Mouse (Mus musculus) CH12.LX (cell line): ENCODE measurements around the gene Gpsm1. TPM values are rescaled to one million over a fixed set of nuclear protein-coding genes. Genes with fewer than 3 reads are reported as not detected.

Experiments
- DNase-seq: peaks from one replicate; pipeline ENCODE4 v3.0.0-alpha.2; 2013; ENCODE audit errors: extremely low read depth
- H3K27ac ChIP-seq: 2 replicates; pipeline ENCODE4 v1.5.1; 2012; ENCODE audit warnings: low read depth, mild to moderate bottlenecking, control low read depth, moderate library complexity; ENCODE audit not compliant: insufficient read depth
- H3K27me3 ChIP-seq: replicated peaks from 2 replicates; pipeline ENCODE3; 2012; ENCODE audit warnings: inconsistent platforms
- H3K36me3 ChIP-seq, 2 experiments: replicated peaks in 1 of 2; 2 replicates each; pipeline versions ENCODE3 to v1.6.1; 2012; ENCODE audit warnings: inconsistent platforms in 1 of 2, low read length in 1 of 2, mild to moderate bottlenecking in 1 of 2, mixed read lengths in 1 of 2, moderate library complexity in 1 of 2; ENCODE audit not compliant: control insufficient read depth in 1 of 2, insufficient read depth in 1 of 2
- H3K4me1 ChIP-seq, 2 experiments: 2 replicates each; pipeline ENCODE4 v1.6.1; 2012; ENCODE audit warnings: inconsistent platforms in 1 of 2, moderate library complexity in 1 of 2; ENCODE audit not compliant: insufficient read depth in 2 of 2, control insufficient read depth in 1 of 2
- H3K4me2 ChIP-seq: 2 replicates; pipeline ENCODE4 v1.6.1; 2012; ENCODE audit warnings: low read depth, mild to moderate bottlenecking, control low read depth; ENCODE audit not compliant: poor library complexity, insufficient read depth, severe bottlenecking
- H3K4me3 ChIP-seq, 3 experiments: fragments of 150-350 bp in 1 of 3; sonication (generic) in 1 of 3; replicated peaks in 1 of 3; 2 replicates each; pipeline versions ENCODE3 to v1.5.1; 2011 to 2012; ENCODE audit warnings: low read depth in 2 of 3, low read length in 2 of 3, mild to moderate bottlenecking in 2 of 3, moderate library complexity in 2 of 3, control low read depth in 1 of 3, improper control_type of control experiment in 1 of 3, inconsistent platforms in 1 of 3, mixed read lengths in 1 of 3; ENCODE audit not compliant: poor library complexity in 1 of 3
- H3K79me2 ChIP-seq: replicated peaks from 2 replicates; pipeline ENCODE4 v1.6.1; 2012; ENCODE audit warnings: mild to moderate bottlenecking, moderate library complexity; ENCODE audit not compliant: control insufficient read depth, poor library complexity, insufficient read depth, severe bottlenecking; ENCODE audit errors: extremely low read depth
- H3K9ac ChIP-seq: 2 replicates; pipeline ENCODE4 v1.6.1; 2012; ENCODE audit warnings: low read depth, mild to moderate bottlenecking, control low read depth, moderate library complexity; ENCODE audit not compliant: insufficient read depth
- H3K9me3 ChIP-seq: replicated peaks from 2 replicates; pipeline ENCODE3; 2012; ENCODE audit warnings: low read length, inconsistent platforms, mixed read lengths
- CHD1 ChIP-seq: IDR thresholded peaks from 2 replicates; pipeline ENCODE4 v1.6.1; 2012; ENCODE audit warnings: low read depth, low read length, improper control_type of control experiment, inconsistent platforms
- E2F4 ChIP-seq: IDR thresholded peaks from 2 replicates; pipeline ENCODE4 v1.6.1; 2011; ENCODE audit warnings: low read depth, low read length, improper control_type of control experiment; ENCODE audit not compliant: insufficient replicate concordance
- ELF1 ChIP-seq: IDR thresholded peaks from 2 replicates; pipeline ENCODE4 v1.6.1; 2014; ENCODE audit warnings: low read depth, mild to moderate bottlenecking, inconsistent platforms, low read length, improper control_type of control experiment
- JUN ChIP-seq: IDR thresholded peaks from 2 replicates; pipeline ENCODE4 v1.6.1; 2011; ENCODE audit warnings: low read depth, mild to moderate bottlenecking, low read length, improper control_type of control experiment, moderate library complexity; ENCODE audit not compliant: insufficient read depth
- MAZ ChIP-seq: IDR thresholded peaks from 2 replicates; pipeline ENCODE4 v1.6.1; 2012; ENCODE audit warnings: low read depth, mild to moderate bottlenecking, inconsistent platforms, low read length, improper control_type of control experiment, moderate library complexity
- MXI1 ChIP-seq: IDR thresholded peaks from 2 replicates; pipeline ENCODE4 v1.6.1; 2011; ENCODE audit warnings: mild to moderate bottlenecking, low read depth, low read length, improper control_type of control experiment
- NELFE ChIP-seq: IDR thresholded peaks from 2 replicates; pipeline ENCODE4 v1.6.1; 2011; ENCODE audit warnings: low read depth, low read length, improper control_type of control experiment
- NRF1 ChIP-seq: IDR thresholded peaks from 2 replicates; pipeline ENCODE4 v1.6.1; 2014; ENCODE audit warnings: low read depth, mild to moderate bottlenecking, inconsistent platforms, low read length, improper control_type of control experiment, moderate library complexity
- POLR2A ChIP-seq: IDR thresholded peaks from 2 replicates; pipeline ENCODE4 v1.6.1; 2011; ENCODE audit warnings: low read depth, mild to moderate bottlenecking, improper control_type of control experiment, low read length
- RAD21 ChIP-seq: IDR thresholded peaks from 2 replicates; pipeline ENCODE4 v1.6.1; 2011; ENCODE audit warnings: low read depth, mild to moderate bottlenecking, low read length, improper control_type of control experiment, moderate library complexity
- TCF12 ChIP-seq: IDR thresholded peaks from 2 replicates; pipeline ENCODE4 v1.6.1; 2014; ENCODE audit warnings: low read depth, mild to moderate bottlenecking, inconsistent platforms, low read length, improper control_type of control experiment
- dilution Hi-C: fragments of 300-500 bp; cut with MboI; formaldehyde crosslinking; loops from 2 replicates; pipeline ENCODE4 v1.14.3; 2020; ENCODE audit warnings: low sequenced_read_pairs; ENCODE audit not compliant: extremely low pct_unique_long_range_greater_than_20kb, extremely low pct_ligation_motif_present
- in situ Hi-C: fragments of 300-500 bp; cut with MboI; formaldehyde crosslinking; loops from 3 replicates; pipeline ENCODE4 v1.14.3; 2019; ENCODE audit warnings: low sequenced_read_pairs, low pct_ligation_motif_present, low pct_unique_long_range_greater_than_20kb, mixed read lengths
- polyA plus RNA-seq: library from polyadenylated mRNA; unstranded; fragments of >175 nt; gene quantifications from 2 replicates; pipeline ENCODE4 v1.2.1, GENCODE M21; 2012; ENCODE audit warnings: low read depth; ENCODE audit not compliant: insufficient read length
- total RNA-seq, 2 experiments: library from RNA; depleted of rRNA; stranded (reverse); fragments of 300-350 nt in 1 of 2; fragments of >200 nt in 1 of 2; gene quantifications; 2 replicates each; pipeline ENCODE4 v1.2.3; 2012 to 2014

The Gpsm1 gene
- total RNA-seq (2012; rRNA removed) (5.4 and 8.1 TPM in 2 replicates), total RNA-seq (2014; rRNA removed) (2.2 and 3.2 TPM in 2 replicates), polyA plus RNA-seq (3.0 and 3.6 TPM in 2 replicates)

DNA sequence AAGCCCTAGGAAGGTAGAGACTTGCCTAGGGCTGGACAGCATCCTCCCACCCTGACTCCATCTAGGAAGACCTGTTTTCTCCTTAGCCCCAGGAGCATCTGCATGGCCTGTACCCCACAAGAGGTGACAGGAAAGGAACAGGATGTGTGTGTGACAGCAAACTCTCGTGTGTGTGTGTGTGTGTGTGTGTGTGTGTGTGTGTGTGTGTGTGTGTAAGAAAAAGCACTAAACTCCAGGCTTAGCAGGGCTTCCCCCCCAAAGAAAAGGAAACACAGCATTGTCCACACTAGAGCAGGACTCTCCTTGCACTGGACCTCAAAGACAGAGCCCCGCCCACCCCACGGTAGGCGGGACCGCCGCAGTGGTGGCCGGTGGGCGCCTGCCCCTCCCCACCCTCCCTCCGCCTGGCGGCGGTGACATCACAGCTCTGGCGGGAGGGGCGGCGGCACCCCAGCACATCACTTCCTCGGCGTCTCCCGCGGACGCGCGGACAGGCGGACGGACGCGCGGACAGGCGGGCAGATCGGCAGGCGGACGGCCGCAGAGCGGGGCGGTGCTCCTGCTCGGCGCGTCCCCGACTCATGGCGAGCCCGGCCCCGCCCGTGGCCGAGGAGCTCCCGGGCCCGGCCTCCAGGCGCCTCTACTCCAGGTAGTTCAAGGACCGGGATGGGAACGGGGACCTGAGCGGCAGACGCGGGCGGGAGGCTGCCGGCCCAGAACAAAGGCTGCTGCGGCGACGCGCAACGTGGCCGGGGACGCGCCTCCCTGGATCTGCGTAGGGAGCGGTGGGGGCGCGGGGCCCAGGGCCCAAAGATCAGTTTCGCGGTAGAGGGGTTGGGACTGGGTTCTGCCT, at the start of gene Gpsm1:
Gpsm1 (plus strand) TSS at position 444 of the 853 bp plus-strand sequence.
- H3K27ac ChIP-seq: no peak within 1 kb of the TSS
- dilution Hi-C loops: no loop called here
- H3K4me2 ChIP-seq: peak within 1 kb of the TSS; percentile 43
- no peaks in the 10 kb centered on the region for H3K9me3 ChIP-seq
- H3K27me3 ChIP-seq: peaks cover 61% of the 10 kb centered on the region
- H3K36me3 ChIP-seq: no peaks in the 10 kb centered on the region
- in situ Hi-C loops: no loop called here
- H3K4me3 ChIP-seq: peak within 1 kb of the TSS; percentile 50 to 71 (median 55)
- no peaks in the 10 kb centered on the region for H3K79me2 ChIP-seq
- no peak for DNase-seq
- peaks cover 14 to 30% of the 10 kb centered on the region in 2 experiments for H3K4me1 ChIP-seq
- TF ChIP-seq MXI1 (no peak; the same call in 1 of the 2 replicates), TCF12 (peak; percentile 48; the same call in 1 of the 2 replicates), NRF1 (peak; percentile 33; the same call in 1 of the 2 replicates), POLR2A (peak; percentile 39; the same call in 1 of the 2 replicates), MAZ (peak; percentile 85; the same call in 1 of the 2 replicates), NELFE (peak; percentile 22; the same call in 1 of the 2 replicates), ELF1 (0 out of 2 replicates have a peak, but pooled peaks have one; percentile 21), CHD1 (no peak)
- H3K9ac ChIP-seq: peak within 1 kb of the TSS; percentile 60; the same call in 1 of the 2 replicates

- Histone ChIP-seq H3K9ac (no peak overlapping the region), H3K36me3 (no peaks in the 10 kb centered on the region), H3K27me3 (peaks cover 73% of the 10 kb centered on the region), H3K27ac (no peak overlapping the region), H3K4me2 (no peak overlapping the region), H3K79me2 (no peaks in the 10 kb centered on the region), H3K4me1 (no peaks in the 10 kb centered on the region), H3K4me3 (no peak overlapping the region), H3K9me3 (no peaks in the 10 kb centered on the region)
- dilution Hi-C loops (no loop called here), in situ Hi-C loops (no loop called here)
- TF ChIP-seq RAD21 (no peak), E2F4 (no peak), JUN (no peak)
- no peak for DNase-seq
These were observed 49.1 kb upstream of the Gpsm1 start for GRCm38 (mm10) chr2:26266066-26266742.
